ENCODE assay signal across 8 mouse cellular contexts in genomic region chr5:65326212-65326611, GRCm38 (mm10). TPM values are rescaled to one million over a fixed set of nuclear protein-coding genes. Genes with fewer than 3 reads are reported as not detected.
DNase-seq lines count a peak whose midpoint lies in the region; ATAC-seq and TF ChIP-seq lines count a peak whose summit lies in the region.

No protein-coding gene starts in this region.

- peaks cover 7 to 18% of the 10 kb centered on the region in 2 experiments for H3K4me1 ChIP-seq in heart, embryonic 14.5 days (ENCODE audit: control insufficient read depth in 2 of 2, insufficient read depth in 2 of 2, low read length in 2 of 2)
- H3K4me1 ChIP-seq in lung, postnatal 0 days (ENCODE audit: insufficient read depth, low read depth, low read length) = peaks cover 4% of the 10 kb centered on the region; the same call in 1 of the 2 replicates

- H3K9ac ChIP-seq in heart, embryonic 14.5 days (ENCODE audit: low read length) = peak overlapping the region; percentile 66
- no peak overlapping the region for H3K9ac ChIP-seq in lung, postnatal 0 days (replicated peaks; ENCODE audit: low read depth)

- DNase-seq in gastrocnemius, adult 2 months = no peak
- no peak for DNase-seq in gastrocnemius, postnatal 36 days
- DNase-seq in 416B (ENCODE audit: low read depth) = peak; percentile 70
- peak; percentile 23 for DNase-seq in lung, postnatal 0 days (ENCODE audit: low spot score)
- no peak for DNase-seq in cerebellum, postnatal 36 days
- no peak for DNase-seq in left cerebral cortex, adult 8-10 months (ENCODE audit: low spot score in 2 of 2)
- no peak for DNase-seq in cerebellum, postnatal 14 days

- H3K27me3 ChIP-seq in heart, embryonic 14.5 days (ENCODE audit: control insufficient read depth, insufficient read depth, low read length) = no peaks in the 10 kb centered on the region
- no peaks in the 10 kb centered on the region for H3K27me3 ChIP-seq in lung, postnatal 0 days (replicated peaks; ENCODE audit: insufficient read depth, low read length)

- peak overlapping the region; percentile 60 for H3K4me2 ChIP-seq in heart, embryonic 14.5 days (ENCODE audit: low read length)
- peak overlapping the region; percentile 22 for H3K4me2 ChIP-seq in lung, postnatal 0 days (replicated peaks; ENCODE audit: low read depth, low read length)

- H3K36me3 ChIP-seq in heart, embryonic 14.5 days (ENCODE audit: control insufficient read depth, insufficient read depth, low read length) = no peaks in the 10 kb centered on the region
- H3K36me3 ChIP-seq in lung, postnatal 0 days (ENCODE audit: insufficient read depth, low read length) = no peaks in the 10 kb centered on the region

- TF ChIP-seq EP300 in lung, postnatal 0 days (IDR thresholded peaks at IDR 0.05) = no peak

- 47% methylated on average over 5 of the region's 5 CpGs for WGBS in heart, embryonic 14.5 days
- WGBS in lung, postnatal 0 days = 36% methylated on average over 5 of the region's 5 CpGs

- no peaks in the 10 kb centered on the region for H3K9me3 ChIP-seq in heart, embryonic 14.5 days (ENCODE audit: control insufficient read depth, low read length)
- no peaks in the 10 kb centered on the region for H3K9me3 ChIP-seq in lung, postnatal 0 days (ENCODE audit: low read length)

- peak overlapping the region; percentile 62 for H3K4me3 ChIP-seq in gastrocnemius, adult 2 months
- H3K4me3 ChIP-seq in heart, embryonic 14.5 days (ENCODE audit: control insufficient read depth in 1 of 2, insufficient read depth in 1 of 2, low read depth in 1 of 2, low read length in 2 of 2) = peak overlapping the region in 1 of 2 experiments; percentile 6; a peak in 2 of 4 replicates
- H3K4me3 ChIP-seq in lung, postnatal 0 days (ENCODE audit: low read depth, low read length) = no peak overlapping the region

- TF ChIP-seq CTCF in gastrocnemius, adult 2 months (IDR thresholded peaks at IDR 0.05) = no peak
- no peak for TF ChIP-seq CTCF in lung, postnatal 0 days (IDR thresholded peaks at IDR 0.05)

- no peak; the same call in 1 of the 2 replicates for ATAC-seq in heart, embryonic 14.5 days (ENCODE audit: insufficient number of reproducible peaks, insufficient read depth, low FRiP score, low read depth)
- no peak for ATAC-seq in lung, postnatal 0 days

- peak overlapping the region; percentile 72 for H3K27ac ChIP-seq in gastrocnemius, adult 2 months
- peak overlapping the region; percentile 77 to 78 for H3K27ac ChIP-seq in heart, embryonic 14.5 days (replicated peaks in 1 of 2; ENCODE audit: control insufficient read depth in 1 of 2, insufficient read depth in 1 of 2, low read depth in 2 of 2, low read length in 2 of 2)
- peak overlapping the region; percentile 47 for H3K27ac ChIP-seq in lung, postnatal 0 days (ENCODE audit: low read length)

- intact Hi-C loops in gastrocnemius, adult 2 months (cut with DNase I) = no loop called here
- intact Hi-C loops in gastrocnemius, postnatal 36 days (cut with DNase I) = no loop called here

RNA-seq across cellular contexts. Expression of gene Rfc1, which starts 9.3 kb away (rescaled TPM):
- total RNA-seq in gastrocnemius, adult 2 months (2021) = 10 to 100 TPM; 26.3 to 27.7 TPM
- total RNA-seq in gastrocnemius, postnatal 36 days (2021) = 10 to 100 TPM; 17.9 to 21.1 TPM
- 53.1 and 59.6 TPM in 2 replicates for polyA plus RNA-seq in heart, embryonic 14.5 days (2014; fragmentation: Nextera tagmentation; extraction: Ambion mirVana)
- polyA plus RNA-seq in lung, postnatal 0 days (2015; fragmentation: Nextera tagmentation; extraction: Ambion mirVana) = 34.8 and 37.7 TPM in 2 replicates
- 10 to 100 TPM; 28.0 to 34.6 (median 33.8) TPM for total RNA-seq in left cerebral cortex, adult 8-10 months (2022)

RNA-seq across cellular contexts. Expression of gene Klb, which starts 21.9 kb away (rescaled TPM):
- under 1 TPM in 1 of 2 experiments, not detected in 1; 0.20 TPM for total RNA-seq in gastrocnemius, adult 2 months (2021)
- total RNA-seq in gastrocnemius, postnatal 36 days (2021) = under 1 TPM; 0.15 to 0.18 TPM
- polyA plus RNA-seq in heart, embryonic 14.5 days (2014; fragmentation: Nextera tagmentation; extraction: Ambion mirVana) = 0.05 TPM in 1 of 2 replicates, not detected in the other
- polyA plus RNA-seq in lung, postnatal 0 days (2015; fragmentation: Nextera tagmentation; extraction: Ambion mirVana) = 0.04 TPM in 1 of 2 replicates, not detected in the other
- 1 to 10 TPM in 1 of 4 experiments, under 1 TPM in 3; 0.26 to 1.1 (median 0.59) TPM for total RNA-seq in left cerebral cortex, adult 8-10 months (2022)

Comparison
In these comparisons a context has a peak if more than half of its experiments do, and no peak if none do; other contexts are left out.
1. DNase-seq: peak in 416B (single experiment) and lung, postnatal 0 days (single experiment); none in gastrocnemius, adult 2 months (single experiment), gastrocnemius, postnatal 36 days (0 of 2), cerebellum, postnatal 36 days (0 of 2), left cerebral cortex, adult 8-10 months (0 of 2) and cerebellum, postnatal 14 days (0 of 2).
2. Peak in every context shown above with its lines, with median percentiles within 50 percentile points of each other: H3K27ac ChIP-seq.